Mouse (Mus musculus) frontal cortex, adult (tissue): ENCODE results near the gene Nectin4.
A peak's percentile ranks its signal among the peaks of the same experiment; 100 is the strongest.

Source experiments
- ATAC-seq: cut with Nextera tagmentation; 2 replicates; pipeline ENCODE4 v1.9.2; 2017; ENCODE audit warnings: mild to moderate bottlenecking, moderate library complexity, mixed read lengths; ENCODE audit not compliant: low TSS enrichment

The Nectin4 gene

GRCm38 (mm10) chr1:171360253-171360652 lies 9.6 kb upstream of the Nectin4 start:
- ATAC-seq = peak; percentile 14

GRCm38 (mm10) chr1:171360656-171361055 lies 9.2 kb upstream of the Nectin4 start, which contains the start of gene Klhdc9:
Gene Klhdc9, minus strand, starts transcription at chr1:171360798.
- ATAC-seq = peak; percentile 91

- ATAC-seq = peak; percentile 68
Observed at GRCm38 (mm10) chr1:171361106-171362103, 8.5 kb upstream of the Nectin4 start.

- ATAC-seq = no peak
Observed at GRCm38 (mm10) chr1:171365934-171366333, 4.0 kb upstream of the Nectin4 start.

GRCm38 (mm10) chr1:171372880-171373279 lies 3.0 kb downstream of the Nectin4 start:
- no peak for ATAC-seq

GRCm38 (mm10) chr1:171373946-171374345 lies 4.0 kb downstream of the Nectin4 start:
- ATAC-seq = no peak

- no peak for ATAC-seq
Observed at GRCm38 (mm10) chr1:171375646-171376097, 5.8 kb downstream of the Nectin4 start.

GRCm38 (mm10) chr1:171378298-171378697 lies 8.4 kb downstream of the Nectin4 start:
- no peak for ATAC-seq

GRCm38 (mm10) chr1:171379935-171380599 lies 10.2 kb downstream of the Nectin4 start:
- peak; percentile 76 for ATAC-seq

- ATAC-seq = no peak
Observed at GRCm38 (mm10) chr1:171382096-171382620, 12.3 kb downstream of the Nectin4 start.

GRCm38 (mm10) chr1:171384361-171384760 lies 14.5 kb downstream of the Nectin4 start:
- ATAC-seq = no peak

GRCm38 (mm10) chr1:171385171-171385570 lies 15.3 kb downstream of the Nectin4 start:
- ATAC-seq = no peak

- ATAC-seq = no peak
Observed at GRCm38 (mm10) chr1:171387099-171387498, 17.2 kb downstream of the Nectin4 start.

GRCm38 (mm10) chr1:171388376-171389102 lies 18.6 kb downstream of the Nectin4 start, which contains the start of gene Arhgap30:
Gene Arhgap30, plus strand, starts transcription at chr1:171388954.
- ATAC-seq = no peak

GRCm38 (mm10) chr1:171390101-171390500 lies 20.2 kb downstream of the Nectin4 start:
- no peak; the same call in 1 of the 2 replicates for ATAC-seq

- no peak for ATAC-seq
Observed at GRCm38 (mm10) chr1:171401821-171402220, 31.9 kb downstream of the Nectin4 start.

GRCm38 (mm10) chr1:171402991-171403390 lies 33.1 kb downstream of the Nectin4 start:
- no peak for ATAC-seq

- no peak for ATAC-seq
Observed at GRCm38 (mm10) chr1:171407263-171407662, 37.4 kb downstream of the Nectin4 start.

- no peak for ATAC-seq
Observed at GRCm38 (mm10) chr1:171410231-171410630, 40.3 kb downstream of the Nectin4 start.

- peak; percentile 97 for ATAC-seq
Observed at GRCm38 (mm10) chr1:171410947-171411484, 41.1 kb downstream of the Nectin4 start, which contains the start of gene Usf1. Gene Usf1, plus strand, starts transcription at chr1:171411313.

GRCm38 (mm10) chr1:171411492-171411941 lies 41.6 kb downstream of the Nectin4 start:
- ATAC-seq = peak; percentile 64
